In the genomic region with DNA sequence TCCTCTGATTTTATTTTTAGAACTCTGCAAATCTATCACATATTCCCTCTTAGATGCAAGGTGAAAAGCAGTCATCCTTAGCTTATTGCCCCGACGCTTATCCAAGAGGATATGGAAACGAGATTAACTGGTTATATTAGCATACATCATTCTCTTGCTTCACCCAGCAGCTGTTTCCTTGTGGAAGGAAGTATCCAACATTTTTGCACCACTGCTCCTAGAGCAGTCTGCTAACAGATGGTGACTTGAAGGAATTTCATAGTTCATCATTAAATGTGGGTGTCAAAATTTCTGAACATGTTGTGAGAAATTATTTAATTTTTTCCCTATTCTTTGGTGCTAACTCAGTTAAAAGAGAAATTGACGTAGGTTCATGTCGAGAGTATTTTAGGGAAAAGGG, we compare ENCODE assay signal across 26 mouse cellular contexts.
DNase-seq lines count a peak whose midpoint lies in the region; ATAC-seq and TF ChIP-seq lines count a peak whose summit lies in the region.
"Had no signal": no experiment of that assay in that cellular context is flagged by ENCODE, and none has a peak within 500 bp of the region (broad histone marks: within the 10 kb centered on the region; RNA-seq: fewer than 3 reads in every experiment).

No protein-coding gene starts in this region.

- no peak for DNase-seq in forebrain, embryonic 10.5 days (ENCODE audit: extremely low spot score, low spot score)
- peak in 1 of 2 experiments; percentile 51 for DNase-seq in layer of hippocampus, adult 2 months (ENCODE audit: low spot score in 2 of 2)
- no peak for DNase-seq in layer of hippocampus, postnatal 36 days
- DNase-seq in midbrain, embryonic 14.5 days, result peak; percentile 4
- no peak for DNase-seq in midbrain, embryonic 11.5 days (ENCODE audit: low spot score, missing footprints)
- no peak for DNase-seq in thymus, postnatal 0 days (ENCODE audit: low spot score)
- DNase-seq: adrenal gland, postnatal 14 days; cerebellum, adult 18-20 months; cerebellum, postnatal 10 days; heart, adult 2 months; heart, postnatal 4 days; kidney, adult 9 months; kidney, postnatal 25 days; left cerebral cortex, postnatal 4 days; liver, postnatal 0 days; lung, postnatal 14 days; thymus, adult 2 months; thymus, postnatal 4 days had no signal

- H3K36me3 ChIP-seq in forebrain, embryonic 16.5 days (ENCODE audit: control insufficient read depth, insufficient read depth), result no peaks in the 10 kb centered on the region
- H3K36me3 ChIP-seq in forebrain, embryonic 10.5 days (replicated peaks), result no peaks in the 10 kb centered on the region
- H3K36me3 ChIP-seq in midbrain, embryonic 14.5 days (ENCODE audit: control insufficient read depth, insufficient read depth, low read length), result no peaks in the 10 kb centered on the region
- H3K36me3 ChIP-seq in midbrain, embryonic 11.5 days (ENCODE audit: control insufficient read depth, insufficient read depth, low read length), result no peaks in the 10 kb centered on the region
- H3K36me3 ChIP-seq: embryonic facial prominence, embryonic 15.5 days; heart, embryonic 12.5 days; hindbrain, embryonic 13.5 days; liver, embryonic 12.5 days; midbrain, embryonic 10.5 days had no signal

- H3K4me2 ChIP-seq in forebrain, embryonic 16.5 days (ENCODE audit: low read length), result no peak overlapping the region
- no peak overlapping the region for H3K4me2 ChIP-seq in midbrain, embryonic 14.5 days (ENCODE audit: low read length)
- no peak overlapping the region for H3K4me2 ChIP-seq in midbrain, embryonic 11.5 days
- H3K4me2 ChIP-seq: embryonic facial prominence, embryonic 15.5 days; heart, embryonic 12.5 days; hindbrain, embryonic 13.5 days; liver, embryonic 12.5 days had no signal

- H3K4me3 ChIP-seq in forebrain, embryonic 16.5 days (replicated peaks; ENCODE audit: low read length), result no peak overlapping the region
- H3K4me3 ChIP-seq in forebrain, embryonic 10.5 days, result no peak overlapping the region
- H3K4me3 ChIP-seq in layer of hippocampus, adult 2 months, result no peak overlapping the region
- no peak overlapping the region for H3K4me3 ChIP-seq in midbrain, embryonic 14.5 days (replicated peaks; ENCODE audit: low read depth, low read length)
- H3K4me3 ChIP-seq in midbrain, embryonic 11.5 days (ENCODE audit: low read depth, low read length), result no peak overlapping the region
- H3K4me3 ChIP-seq: embryonic facial prominence, embryonic 15.5 days; heart, adult 2 months; heart, embryonic 12.5 days; hindbrain, embryonic 13.5 days; liver, embryonic 12.5 days; midbrain, embryonic 10.5 days had no signal

- no peaks in the 10 kb centered on the region for H3K27me3 ChIP-seq in forebrain, embryonic 16.5 days (replicated peaks; ENCODE audit: control insufficient read depth, insufficient read depth, low read length)
- no peaks in the 10 kb centered on the region for H3K27me3 ChIP-seq in forebrain, embryonic 10.5 days (ENCODE audit: poor library complexity, severe bottlenecking)
- no peaks in the 10 kb centered on the region for H3K27me3 ChIP-seq in midbrain, embryonic 14.5 days (ENCODE audit: control insufficient read depth, insufficient read depth, low read length)
- H3K27me3 ChIP-seq in midbrain, embryonic 11.5 days (ENCODE audit: control insufficient read depth, insufficient read depth, low read length), result no peaks in the 10 kb centered on the region
- H3K27me3 ChIP-seq: embryonic facial prominence, embryonic 15.5 days; heart, embryonic 12.5 days; hindbrain, embryonic 13.5 days; liver, embryonic 12.5 days had no signal

- H3K4me1 ChIP-seq in forebrain, embryonic 16.5 days (replicated peaks; ENCODE audit: control insufficient read depth, insufficient read depth, low read length), result no peaks in the 10 kb centered on the region
- no peaks in the 10 kb centered on the region for H3K4me1 ChIP-seq in forebrain, embryonic 10.5 days
- H3K4me1 ChIP-seq in midbrain, embryonic 14.5 days (ENCODE audit: control insufficient read depth, insufficient read depth, low read length), result no peaks in the 10 kb centered on the region
- no peaks in the 10 kb centered on the region for H3K4me1 ChIP-seq in midbrain, embryonic 11.5 days (ENCODE audit: control insufficient read depth, insufficient read depth, low read length)
- H3K4me1 ChIP-seq: embryonic facial prominence, embryonic 15.5 days; heart, embryonic 12.5 days; hindbrain, embryonic 13.5 days; liver, embryonic 12.5 days; midbrain, embryonic 10.5 days had no signal

- WGBS in forebrain, embryonic 16.5 days, result 69% methylated on average over 5 of the region's 5 CpGs
- WGBS in forebrain, embryonic 10.5 days, result 87% methylated on average over 5 of the region's 5 CpGs
- WGBS in midbrain, embryonic 14.5 days, result 66% methylated on average over 5 of the region's 5 CpGs
- whole genome bisulfite sequencing in midbrain, embryonic 11.5 days, result 73% methylated on average over 5 of the region's 5 CpGs

- H3K27ac ChIP-seq in forebrain, embryonic 16.5 days (ENCODE audit: low read length), result no peak overlapping the region
- no peak overlapping the region for H3K27ac ChIP-seq in forebrain, embryonic 10.5 days
- peak overlapping the region; percentile 85 for H3K27ac ChIP-seq in layer of hippocampus, adult 2 months
- no peak overlapping the region for H3K27ac ChIP-seq in midbrain, embryonic 14.5 days (replicated peaks; ENCODE audit: low read depth, low read length)
- no peak overlapping the region for H3K27ac ChIP-seq in midbrain, embryonic 11.5 days (ENCODE audit: low read depth, low read length)
- H3K27ac ChIP-seq: embryonic facial prominence, embryonic 15.5 days; heart, adult 2 months; hindbrain, embryonic 13.5 days; liver, embryonic 12.5 days; midbrain, embryonic 10.5 days had no signal

- ATAC-seq in forebrain, embryonic 16.5 days, result peak; percentile 63
- no peak for ATAC-seq in midbrain, embryonic 14.5 days (ENCODE audit: low FRiP score, low TSS enrichment)
- no peak for ATAC-seq in midbrain, embryonic 11.5 days (ENCODE audit: low FRiP score)
- ATAC-seq: CD4-positive, CD25-positive, alpha-beta regulatory T cell, adult 4 months; intestine, postnatal 0 days; liver, embryonic 12.5 days; liver, postnatal 0 days had no signal

- no peak for TF ChIP-seq CTCF in layer of hippocampus, adult 2 months (conservative IDR thresholded peaks at IDR 0.05)

- H3K9ac ChIP-seq in forebrain, embryonic 16.5 days (replicated peaks; ENCODE audit: low read depth, low read length), result no peak overlapping the region
- no peak overlapping the region for H3K9ac ChIP-seq in midbrain, embryonic 14.5 days (replicated peaks; ENCODE audit: low read length)
- no peak overlapping the region for H3K9ac ChIP-seq in midbrain, embryonic 11.5 days (ENCODE audit: low read length)
- H3K9ac ChIP-seq: embryonic facial prominence, embryonic 15.5 days; heart, embryonic 12.5 days; hindbrain, embryonic 13.5 days; liver, embryonic 12.5 days; liver, postnatal 0 days had no signal

- no peaks in the 10 kb centered on the region for H3K9me3 ChIP-seq in forebrain, embryonic 16.5 days (ENCODE audit: control insufficient read depth, low read length)
- H3K9me3 ChIP-seq in forebrain, embryonic 10.5 days, result no peaks in the 10 kb centered on the region
- H3K9me3 ChIP-seq in midbrain, embryonic 14.5 days (ENCODE audit: control insufficient read depth, low read length), result no peaks in the 10 kb centered on the region; the same call in 1 of the 2 replicates
- no peaks in the 10 kb centered on the region; the same call in 1 of the 2 replicates for H3K9me3 ChIP-seq in midbrain, embryonic 11.5 days (ENCODE audit: control insufficient read depth, low read length)
- H3K9me3 ChIP-seq: embryonic facial prominence, embryonic 15.5 days; heart, embryonic 12.5 days; hindbrain, embryonic 13.5 days; liver, embryonic 12.5 days; midbrain, embryonic 10.5 days had no signal
